Mouse (Mus musculus): ENCODE data around the gene Mef2d.
A peak's percentile ranks its signal among the peaks of the same experiment; 100 is the strongest.

- TF ChIP-seq CTCF (IDR thresholded peaks at IDR 0.05; ENCODE audit: extremely low read depth, insufficient read length, insufficient replicate concordance, low read depth, low read length) (no peak), POLR2A (IDR thresholded peaks at IDR 0.05; ENCODE audit: low read depth, low read length) (peak; percentile 65)
These were observed 972 bp downstream of the Mef2d start for GRCm38 (mm10) chr3:88142916-88143771.
